Mouse (Mus musculus): ENCODE measurements around the gene Idnk. TPM values are rescaled to one million over a fixed set of nuclear protein-coding genes. Genes with fewer than 3 reads are reported as not detected.
"Not testable (repeated sequence)": the region's sequence is repeated elsewhere in the genome, so short reads cannot be mapped to it uniquely, and the experiment has no call there.

Idnk gene
- polyA plus RNA-seq, 1 experiment from 2014 or later, result 70.3 TPM

GRCm38 (mm10) chr13:58124989-58125388 lies 32.5 kb upstream of the Idnk start:
- Histone ChIP-seq H3K36me3 (no peaks in the 10 kb centered on the region), H3K4me3 (replicated peaks) (no peak overlapping the region), H3K9ac (replicated peaks) (no peak overlapping the region; the same call in 1 of the 2 replicates), H3K4me2 (replicated peaks) (peak overlapping the region; percentile 86), H3K27me3 (no peaks in the 10 kb centered on the region), H3K9me3 (no peaks in the 10 kb centered on the region), H3K4me1 (replicated peaks) (peaks cover 40% of the 10 kb centered on the region), H3K27ac (no peak overlapping the region)
- 70% methylated on average over 2 of the region's 2 CpGs for WGBS
- no peak for ATAC-seq

GRCm38 (mm10) chr13:58126126-58126525 lies 31.3 kb upstream of the Idnk start:
- Histone ChIP-seq H3K36me3 (no peaks in the 10 kb centered on the region), H3K9ac (replicated peaks) (peak overlapping the region; percentile 43; the same call in 1 of the 2 replicates), H3K27ac (no peak overlapping the region), H3K4me3 (replicated peaks) (peak overlapping the region; percentile 99), H3K27me3 (no peaks in the 10 kb centered on the region), H3K9me3 (no peaks in the 10 kb centered on the region), H3K4me2 (replicated peaks) (peak overlapping the region; percentile 86), H3K4me1 (replicated peaks) (peaks cover 42% of the 10 kb centered on the region)
- 31% methylated on average over 7 of the region's 7 CpGs for WGBS
- ATAC-seq, result no peak

- under 1% methylated on average over 66 of the region's 92 CpGs for WGBS
- peaks cover 42% of the 10 kb centered on the region for H3K4me1 ChIP-seq (replicated peaks)
- no peaks in the 10 kb centered on the region for H3K36me3 ChIP-seq
- H3K27ac ChIP-seq, result peak overlapping the region; percentile 100
- ATAC-seq, result no peak
- H3K27me3 ChIP-seq, result no peaks in the 10 kb centered on the region
- peak overlapping the region; percentile 86 for H3K4me2 ChIP-seq (replicated peaks)
- H3K9ac ChIP-seq (replicated peaks), result peak overlapping the region; percentile 99
- H3K9me3 ChIP-seq, result no peaks in the 10 kb centered on the region
- H3K4me3 ChIP-seq (replicated peaks), result peak overlapping the region; percentile 99
Measured at GRCm38 (mm10) chr13:58126862-58127765, 30.3 kb upstream of the Idnk start.

GRCm38 (mm10) chr13:58127766-58128361 lies 29.6 kb upstream of the Idnk start:
- peak overlapping the region; percentile 99 for H3K9ac ChIP-seq (replicated peaks)
- H3K4me2 ChIP-seq (replicated peaks), result peak overlapping the region; percentile 86
- WGBS, result under 1% methylated on average over 71 of the region's 81 CpGs
- H3K27me3 ChIP-seq, result no peaks in the 10 kb centered on the region
- peaks cover 42% of the 10 kb centered on the region for H3K4me1 ChIP-seq (replicated peaks)
- H3K4me3 ChIP-seq (replicated peaks), result peak overlapping the region; percentile 99
- ATAC-seq, result peak; percentile 60
- H3K9me3 ChIP-seq, result no peaks in the 10 kb centered on the region
- H3K36me3 ChIP-seq, result no peaks in the 10 kb centered on the region
- H3K27ac ChIP-seq, result peak overlapping the region; percentile 100

- peak; percentile 94 for ATAC-seq
- Histone ChIP-seq H3K9me3 (no peaks in the 10 kb centered on the region), H3K36me3 (no peaks in the 10 kb centered on the region), H3K4me3 (replicated peaks) (peak within 1 kb of the TSS; percentile 99), H3K27ac (peak within 1 kb of the TSS; percentile 100), H3K4me2 (replicated peaks) (peak within 1 kb of the TSS; percentile 86), H3K9ac (replicated peaks) (peak within 1 kb of the TSS; percentile 99), H3K27me3 (no peaks in the 10 kb centered on the region), H3K4me1 (replicated peaks) (peaks cover 40% of the 10 kb centered on the region)
- WGBS, result 2% methylated on average over 29 of the region's 62 CpGs
Measured at GRCm38 (mm10) chr13:58128396-58128767, 29.1 kb upstream of the Idnk start, which contains the start of gene Hnrnpa0. TSS of gene Hnrnpa0 (minus strand) at chr13:58128556.

- no peaks in the 10 kb centered on the region for H3K9me3 ChIP-seq
- peak overlapping the region; percentile 100 for H3K27ac ChIP-seq
- peaks cover 34% of the 10 kb centered on the region for H3K4me1 ChIP-seq (replicated peaks)
- H3K4me2 ChIP-seq (replicated peaks), result peak overlapping the region; percentile 65
- WGBS, result under 1% methylated on average over 75 of the region's 83 CpGs
- H3K36me3 ChIP-seq, result no peaks in the 10 kb centered on the region
- peak overlapping the region; percentile 99 for H3K9ac ChIP-seq (replicated peaks)
- no peaks in the 10 kb centered on the region for H3K27me3 ChIP-seq
- peak overlapping the region; percentile 99 for H3K4me3 ChIP-seq (replicated peaks)
- ATAC-seq, result peak; percentile 98
Measured at GRCm38 (mm10) chr13:58128768-58129671, 28.4 kb upstream of the Idnk start.

- peak overlapping the region; percentile 99 for H3K9ac ChIP-seq (replicated peaks)
- 0 out of 2 replicates have a peak, but pooled peaks have one; percentile 1 for ATAC-seq
- WGBS, result 43% methylated on average over 4 of the region's 4 CpGs
- H3K27ac ChIP-seq, result peak overlapping the region; percentile 100
- H3K36me3 ChIP-seq, result no peaks in the 10 kb centered on the region
- peak overlapping the region; percentile 65 for H3K4me2 ChIP-seq (replicated peaks)
- no peaks in the 10 kb centered on the region for H3K9me3 ChIP-seq
- H3K4me3 ChIP-seq (replicated peaks), result peak overlapping the region; percentile 99
- peaks cover 26% of the 10 kb centered on the region for H3K4me1 ChIP-seq (replicated peaks)
- H3K27me3 ChIP-seq, result no peaks in the 10 kb centered on the region
Measured at GRCm38 (mm10) chr13:58129687-58130246, 27.7 kb upstream of the Idnk start.

GRCm38 (mm10) chr13:58131692-58132091 lies 25.8 kb upstream of the Idnk start:
- 57% methylated on average over 3 of the region's 3 CpGs for WGBS
- H3K27me3 ChIP-seq, result no peaks in the 10 kb centered on the region
- ATAC-seq, result no peak
- no peaks in the 10 kb centered on the region; the same call in 1 of the 2 replicates for H3K9me3 ChIP-seq
- H3K4me1 ChIP-seq (replicated peaks), result peaks cover 9% of the 10 kb centered on the region
- H3K36me3 ChIP-seq, result no peaks in the 10 kb centered on the region
- no peak overlapping the region for H3K4me2 ChIP-seq (replicated peaks)
- H3K4me3 ChIP-seq (replicated peaks), result no peak overlapping the region
- no peak overlapping the region for H3K27ac ChIP-seq
- H3K9ac ChIP-seq (replicated peaks), result no peak overlapping the region

GRCm38 (mm10) chr13:58146603-58147002 lies 10.8 kb upstream of the Idnk start:
- not testable (repeated sequence) for ATAC-seq; H3K4me2 ChIP-seq (replicated peaks); H3K4me1 ChIP-seq (replicated peaks); H3K36me3 ChIP-seq; H3K4me3 ChIP-seq (replicated peaks); H3K27me3 ChIP-seq; H3K9me3 ChIP-seq; H3K27ac ChIP-seq; H3K9ac ChIP-seq (replicated peaks)
- WGBS, result 97% methylated on average over 8 of the region's 8 CpGs

- H3K9me3 ChIP-seq, result no peaks in the 10 kb centered on the region
- no peak overlapping the region for H3K9ac ChIP-seq (replicated peaks)
- H3K4me2 ChIP-seq (replicated peaks), result no peak overlapping the region
- peaks cover 7% of the 10 kb centered on the region; the same call in 1 of the 2 replicates for H3K4me1 ChIP-seq (replicated peaks)
- H3K4me3 ChIP-seq (replicated peaks), result no peak overlapping the region
- no peak overlapping the region for H3K27ac ChIP-seq
- H3K36me3 ChIP-seq, result no peaks in the 10 kb centered on the region
- 0 out of 2 replicates have a peak, but pooled peaks cover 3% of the 10 kb centered on the region for H3K27me3 ChIP-seq
- WGBS, result 77% methylated on average over 1 of the region's 1 CpGs
- ATAC-seq, result no peak
Measured at GRCm38 (mm10) chr13:58147760-58148159, 9.7 kb upstream of the Idnk start.

- H3K27me3 ChIP-seq, result 0 out of 2 replicates have a peak, but pooled peaks cover 3% of the 10 kb centered on the region
- peak overlapping the region; percentile 60 for H3K4me2 ChIP-seq (replicated peaks)
- H3K27ac ChIP-seq, result 0 out of 2 replicates have a peak overlapping the region, but pooled peaks have one; percentile 0
- peaks cover 7% of the 10 kb centered on the region; the same call in 1 of the 2 replicates for H3K4me1 ChIP-seq (replicated peaks)
- H3K9ac ChIP-seq (replicated peaks), result peak overlapping the region; percentile 51
- peak overlapping the region; percentile 40 for H3K4me3 ChIP-seq (replicated peaks)
- H3K36me3 ChIP-seq, result no peaks in the 10 kb centered on the region
- no peaks in the 10 kb centered on the region for H3K9me3 ChIP-seq
- ATAC-seq, result peak; percentile 94
- under 1% methylated on average over 17 of the region's 17 CpGs for WGBS
Measured at GRCm38 (mm10) chr13:58148256-58148831, 9.1 kb upstream of the Idnk start.
